Mouse (Mus musculus) embryo, embryonic 11.5 days (tissue): ENCODE data around the gene Abr.
A peak's percentile ranks its signal among the peaks of the same experiment; 100 is the strongest.

Source experiments
- DNase-seq: peaks from one replicate; pipeline ENCODE4 v3.0.0-alpha.2; 2012; ENCODE audit warnings: low read depth, low spot score

Gene Abr

GRCm38 (mm10) chr11:76622152-76622565 is at the start of gene Abr:
Gene Abr (minus strand): TSS chr11:76622314.
- DNase-seq: no peak

- DNase-seq: no peak
These were observed 45.7 kb upstream of the Abr start for GRCm38 (mm10) chr11:76667807-76668206.

- DNase-seq: no peak
These were observed 44.0 kb upstream of the Abr start for GRCm38 (mm10) chr11:76666002-76666649.

GRCm38 (mm10) chr11:76661790-76662468 is 39.8 kb upstream of the Abr start:
- DNase-seq: no peak

- peak; percentile 49 for DNase-seq
These were observed 37.2 kb upstream of the Abr start for GRCm38 (mm10) chr11:76659138-76659930.

- no peak for DNase-seq
These were observed 35.4 kb upstream of the Abr start for GRCm38 (mm10) chr11:76657450-76657970.

- DNase-seq: peak; percentile 57
These were observed 33.0 kb upstream of the Abr start for GRCm38 (mm10) chr11:76655106-76655505.

- DNase-seq: no peak
These were observed 30.8 kb upstream of the Abr start for GRCm38 (mm10) chr11:76652838-76653334.

- DNase-seq: no peak
These were observed 28.9 kb upstream of the Abr start for GRCm38 (mm10) chr11:76650862-76651560.

GRCm38 (mm10) chr11:76647500-76647899 is 25.4 kb upstream of the Abr start:
- DNase-seq: no peak

GRCm38 (mm10) chr11:76647062-76647461 is 24.9 kb upstream of the Abr start:
- DNase-seq: no peak

- peak; percentile 88 for DNase-seq
These were observed 23.8 kb upstream of the Abr start for GRCm38 (mm10) chr11:76645955-76646354.

GRCm38 (mm10) chr11:76645036-76645435 is 22.9 kb upstream of the Abr start:
- DNase-seq: no peak

GRCm38 (mm10) chr11:76644257-76644656 is 22.1 kb upstream of the Abr start:
- no peak for DNase-seq

GRCm38 (mm10) chr11:76640231-76640630 is 18.1 kb upstream of the Abr start:
- DNase-seq: no peak

GRCm38 (mm10) chr11:76639269-76639985 is 17.3 kb upstream of the Abr start:
- no peak for DNase-seq

GRCm38 (mm10) chr11:76630487-76630886 is 8.4 kb upstream of the Abr start:
- DNase-seq: no peak

- DNase-seq: no peak
These were observed 7.9 kb upstream of the Abr start for GRCm38 (mm10) chr11:76630023-76630422.

- DNase-seq: no peak
These were observed 6.5 kb upstream of the Abr start for GRCm38 (mm10) chr11:76628613-76629012.

- DNase-seq: no peak
These were observed 2.8 kb upstream of the Abr start for GRCm38 (mm10) chr11:76624881-76625280.

- no peak for DNase-seq
These were observed 2.0 kb upstream of the Abr start for GRCm38 (mm10) chr11:76624071-76624470.
